Mouse (Mus musculus) splenic B cell, adult 2 months (primary cell): Measurements from ENCODE around the gene Hddc2.
"Not testable (repeated sequence)": the region's sequence is repeated elsewhere in the genome, so short reads cannot be mapped to it uniquely, and the experiment has no call there.

ENCODE experiments used
- DNase-seq: peaks from one replicate; pipeline ENCODE4 v3.0.0-alpha.2; 2011; ENCODE audit warnings: low read depth, low spot score
- H3K27me3 ChIP-seq: 2 replicates; pipeline ENCODE4 v1.6.1; 2012; ENCODE audit warnings: mild to moderate bottlenecking, low read length, moderate library complexity, mixed read lengths; ENCODE audit not compliant: control insufficient read depth, poor library complexity, insufficient read depth, severe bottlenecking
- H3K36me3 ChIP-seq: 2 replicates; pipeline ENCODE4 v1.6.1; 2012; ENCODE audit warnings: mild to moderate bottlenecking, low read length, moderate library complexity, mixed read lengths; ENCODE audit not compliant: control insufficient read depth, poor library complexity, insufficient read depth, severe bottlenecking

Gene Hddc2

DNA sequence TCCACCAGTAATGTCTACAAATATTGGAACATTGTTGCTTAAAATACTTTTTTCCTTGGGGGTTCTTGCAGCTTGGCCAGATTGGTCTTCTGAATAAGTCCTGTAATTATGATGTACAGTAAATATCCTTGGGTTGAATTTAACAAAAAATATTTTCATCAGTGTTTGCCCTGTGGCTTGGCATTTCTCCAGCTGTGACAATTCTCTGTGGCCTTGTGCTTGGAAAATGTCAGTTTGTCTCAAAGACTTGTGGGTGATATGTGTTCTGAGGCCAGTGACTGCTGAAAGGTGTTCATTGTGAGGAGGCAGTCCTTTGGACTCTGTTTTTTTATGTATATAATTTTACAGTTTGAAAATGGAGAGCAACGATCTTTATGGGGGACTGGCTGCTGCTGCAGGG is 16.3 kb downstream of the Hddc2 start:
- DNase-seq = no peak
- H3K36me3 ChIP-seq = peaks cover 5% of the 10 kb centered on the region

GRCm38 (mm10) chr10:31330286-31330962 is 17.2 kb downstream of the Hddc2 start:
- no peak for DNase-seq
- no peaks in the 10 kb centered on the region for H3K27me3 ChIP-seq
- peaks cover 2% of the 10 kb centered on the region for H3K36me3 ChIP-seq

More for the DNA sequence above, 16.3 kb downstream of the Hddc2 start:
- H3K27me3 ChIP-seq = no peaks in the 10 kb centered on the region

GRCm38 (mm10) chr10:31331225-31331775 is 18.1 kb downstream of the Hddc2 start:
- Histone ChIP-seq H3K36me3 (peaks cover 2% of the 10 kb centered on the region), H3K27me3 (no peaks in the 10 kb centered on the region)
- DNase-seq = no peak

DNA sequence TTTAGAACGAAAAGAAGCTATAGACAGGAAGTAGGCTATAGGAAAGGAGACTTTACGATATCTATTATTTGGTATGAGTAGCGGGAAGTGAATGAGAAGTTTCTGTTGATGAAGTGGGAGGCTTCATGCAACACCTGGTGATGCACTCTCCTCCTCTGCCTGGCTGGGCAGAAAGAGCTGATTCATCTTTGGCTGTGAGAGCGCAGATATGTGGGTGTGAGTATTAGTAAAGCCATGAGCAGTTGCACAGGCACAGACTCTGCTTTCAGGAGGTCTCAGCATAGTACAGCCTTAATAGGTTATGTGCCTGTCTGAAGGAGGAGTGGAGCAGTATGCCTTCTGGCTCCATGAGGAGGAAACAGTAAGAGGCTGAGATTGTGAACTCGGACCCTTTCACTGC is 23.2 kb downstream of the Hddc2 start:
- H3K36me3 ChIP-seq = no peaks in the 10 kb centered on the region
- H3K27me3 ChIP-seq = no peaks in the 10 kb centered on the region
- DNase-seq = no peak

DNA sequence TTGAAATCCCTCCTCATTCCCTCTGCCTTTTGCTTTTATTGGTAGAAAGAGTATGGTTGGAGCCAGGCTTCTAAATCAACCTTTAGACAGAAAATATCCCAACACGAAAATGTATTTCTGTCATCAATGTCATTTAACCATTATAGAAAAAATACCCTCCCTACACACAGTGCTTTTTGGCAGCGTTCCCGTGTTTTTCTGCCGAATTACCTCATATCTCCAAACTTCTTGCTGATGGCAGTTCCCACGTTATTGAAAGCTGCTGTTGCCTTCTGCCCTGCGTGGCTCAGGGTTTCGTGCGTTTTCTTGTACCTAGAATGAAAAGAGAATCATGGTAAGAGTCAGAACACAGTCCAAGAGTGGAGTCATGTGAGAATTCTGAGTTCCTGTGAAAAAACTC is 33.2 kb downstream of the Hddc2 start:
- DNase-seq = no peak
- Histone ChIP-seq H3K27me3 (no peaks in the 10 kb centered on the region), H3K36me3 (no peaks in the 10 kb centered on the region)

DNA sequence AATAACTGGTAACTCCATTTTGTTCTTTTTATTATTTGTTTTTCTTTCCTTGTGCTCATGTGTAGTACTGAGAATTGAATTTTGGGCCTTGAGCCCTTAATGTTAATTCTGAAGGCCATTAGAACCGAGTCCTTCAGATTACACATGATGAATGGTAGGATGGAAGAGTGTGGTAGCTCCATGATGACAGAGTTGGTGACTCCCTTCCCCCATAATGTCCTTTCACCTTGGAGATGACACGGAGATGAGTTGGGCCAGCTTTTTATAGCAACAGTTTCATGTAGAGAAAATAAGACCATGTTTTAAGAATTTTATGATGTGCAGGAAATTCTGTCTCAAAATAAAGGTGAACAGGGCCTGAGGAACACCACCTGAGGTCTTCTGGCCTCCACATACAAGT is 37.9 kb downstream of the Hddc2 start:
- H3K27me3 ChIP-seq = no peaks in the 10 kb centered on the region
- H3K36me3 ChIP-seq = no peaks in the 10 kb centered on the region
- DNase-seq = no peak

DNA sequence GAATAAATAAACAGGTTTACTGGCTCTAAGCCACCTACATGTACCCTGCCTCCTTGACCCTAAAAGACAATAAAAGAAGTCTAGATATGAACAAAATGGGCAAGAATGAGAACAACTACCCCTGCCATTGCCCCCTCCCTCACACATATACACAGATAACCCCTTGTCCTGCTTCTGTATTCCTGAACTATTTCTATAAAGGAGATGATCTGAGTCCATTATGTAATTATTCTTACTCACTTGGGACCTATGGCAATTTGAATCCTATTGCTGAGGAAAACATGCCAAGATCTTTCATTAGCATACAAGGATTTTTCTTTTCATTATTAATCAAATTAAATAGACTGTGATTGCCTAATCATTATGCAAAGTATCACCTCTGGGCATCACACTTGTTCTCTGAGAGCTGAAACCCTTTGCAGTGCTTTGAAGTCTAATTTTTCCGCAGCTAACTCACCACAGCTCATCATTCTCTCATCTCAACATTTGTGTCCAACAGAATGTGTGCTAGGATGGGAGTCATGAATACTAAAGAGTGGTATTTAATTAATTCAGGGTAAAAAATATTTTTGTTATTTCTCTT is 39.8 kb downstream of the Hddc2 start:
- H3K27me3 ChIP-seq = no peaks in the 10 kb centered on the region
- DNase-seq = no peak
- no peaks in the 10 kb centered on the region for H3K36me3 ChIP-seq

DNA sequence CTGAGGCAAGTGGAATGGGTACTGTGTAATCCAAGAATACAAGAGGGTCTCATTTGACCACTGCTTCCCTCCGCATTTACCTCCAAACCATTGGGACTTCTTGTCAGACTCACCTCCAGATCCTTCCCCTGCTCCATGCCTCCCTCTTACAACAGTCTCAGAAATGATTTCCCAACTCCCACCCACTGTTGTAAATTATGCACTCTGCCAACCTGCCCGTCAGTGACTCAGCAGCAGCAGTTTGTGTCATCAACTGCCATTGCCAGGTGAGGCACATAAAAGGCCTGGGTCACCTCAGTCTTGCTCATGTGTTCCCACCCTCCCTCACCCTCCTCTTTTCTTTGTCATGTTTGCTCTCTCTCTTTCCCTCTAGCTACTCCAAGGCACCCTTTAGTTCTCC is 41.0 kb downstream of the Hddc2 start:
- Histone ChIP-seq H3K27me3 (no peaks in the 10 kb centered on the region), H3K36me3 (no peaks in the 10 kb centered on the region)
- DNase-seq = no peak

- no peak for DNase-seq
- no peaks in the 10 kb centered on the region for H3K36me3 ChIP-seq
- no peaks in the 10 kb centered on the region for H3K27me3 ChIP-seq
These were observed 41.8 kb downstream of the Hddc2 start for GRCm38 (mm10) chr10:31354886-31355461.

- no peaks in the 10 kb centered on the region for H3K27me3 ChIP-seq
- DNase-seq = no peak
- no peaks in the 10 kb centered on the region for H3K36me3 ChIP-seq
These were observed 46.6 kb downstream of the Hddc2 start for GRCm38 (mm10) chr10:31359749-31360148.

DNA sequence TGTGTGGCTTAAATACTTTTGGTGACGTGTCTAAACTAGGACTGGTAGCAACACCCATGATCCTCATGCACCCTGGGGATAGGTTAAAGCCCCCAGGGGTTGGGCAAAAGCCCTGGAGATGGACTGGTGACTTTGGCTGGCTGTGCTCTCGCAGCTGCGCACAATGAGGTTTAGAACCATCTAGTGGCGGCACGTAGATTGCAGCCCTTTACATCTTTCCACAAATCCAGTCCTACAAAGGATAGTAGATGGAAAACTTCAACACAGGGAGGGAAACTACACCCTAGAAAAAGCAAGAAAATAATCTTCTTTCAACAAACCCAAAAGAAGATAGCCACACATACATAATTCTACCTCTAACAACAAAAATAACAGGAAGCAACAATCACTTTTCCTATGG is 57.0 kb downstream of the Hddc2 start:
- H3K36me3 ChIP-seq, H3K27me3 ChIP-seq, DNase-seq: not testable (repeated sequence)
